Mouse (Mus musculus): Measurements from ENCODE around the gene Frmd6.

DNA sequence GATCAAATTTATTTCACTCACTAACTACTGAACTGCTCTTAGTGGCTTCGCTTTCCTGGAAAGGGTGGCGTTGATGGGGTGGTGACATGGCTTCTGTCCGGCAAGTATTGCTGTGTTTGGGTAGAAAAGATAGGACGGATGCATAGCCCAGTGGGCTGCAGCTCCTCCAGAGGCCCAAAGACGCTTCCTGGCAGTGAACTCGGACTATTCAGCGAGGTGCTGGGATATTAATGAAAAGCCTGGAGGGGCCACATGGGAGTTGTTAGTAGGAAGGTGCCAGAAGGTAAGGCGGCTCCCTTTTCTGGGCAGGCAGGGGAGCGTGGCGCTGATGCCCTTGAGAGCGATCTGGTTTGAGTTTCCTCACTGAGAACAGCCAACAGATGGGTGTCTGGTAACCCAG lies 82.3 kb downstream of the Frmd6 start:
- TF ChIP-seq CTCF (IDR thresholded peaks at IDR 0.05; ENCODE audit: extremely low read depth, insufficient read length, insufficient replicate concordance, low read depth, low read length) (no peak), POLR2A (IDR thresholded peaks at IDR 0.05; ENCODE audit: low read depth, low read length) (no peak)
